Mouse (Mus musculus): ENCODE results near the gene Dhrs3.

Gene Dhrs3

DNA sequence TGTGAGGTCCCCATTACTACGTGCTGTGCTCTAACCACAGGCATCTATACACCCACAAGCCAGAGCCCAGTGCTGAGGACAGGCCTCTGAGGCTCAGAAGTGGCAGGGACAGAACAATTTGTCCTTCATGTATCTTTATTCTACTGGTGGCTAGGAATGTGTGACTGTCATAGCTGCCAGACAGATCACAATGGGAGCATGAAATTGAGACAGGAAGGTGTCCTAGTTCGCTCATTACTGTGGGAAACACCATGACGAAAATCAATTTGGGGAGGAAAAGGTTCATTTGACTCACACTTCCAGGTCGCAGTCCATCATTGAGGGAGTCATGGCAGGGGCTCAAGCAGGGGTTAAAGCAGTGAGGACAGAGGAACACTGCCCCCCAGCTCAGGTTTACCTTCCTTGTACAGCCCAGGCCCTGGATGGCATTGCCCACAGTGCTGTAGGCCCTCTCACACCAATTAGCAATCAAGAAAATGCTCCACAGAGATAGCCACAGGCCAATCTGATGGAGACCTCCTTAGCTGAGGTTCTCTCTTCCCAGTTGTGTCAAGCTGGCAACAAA, 47.3 kb downstream of the Dhrs3 start:
- no peak for DNase-seq (ENCODE audit: low spot score in 2 of 2)

DNA sequence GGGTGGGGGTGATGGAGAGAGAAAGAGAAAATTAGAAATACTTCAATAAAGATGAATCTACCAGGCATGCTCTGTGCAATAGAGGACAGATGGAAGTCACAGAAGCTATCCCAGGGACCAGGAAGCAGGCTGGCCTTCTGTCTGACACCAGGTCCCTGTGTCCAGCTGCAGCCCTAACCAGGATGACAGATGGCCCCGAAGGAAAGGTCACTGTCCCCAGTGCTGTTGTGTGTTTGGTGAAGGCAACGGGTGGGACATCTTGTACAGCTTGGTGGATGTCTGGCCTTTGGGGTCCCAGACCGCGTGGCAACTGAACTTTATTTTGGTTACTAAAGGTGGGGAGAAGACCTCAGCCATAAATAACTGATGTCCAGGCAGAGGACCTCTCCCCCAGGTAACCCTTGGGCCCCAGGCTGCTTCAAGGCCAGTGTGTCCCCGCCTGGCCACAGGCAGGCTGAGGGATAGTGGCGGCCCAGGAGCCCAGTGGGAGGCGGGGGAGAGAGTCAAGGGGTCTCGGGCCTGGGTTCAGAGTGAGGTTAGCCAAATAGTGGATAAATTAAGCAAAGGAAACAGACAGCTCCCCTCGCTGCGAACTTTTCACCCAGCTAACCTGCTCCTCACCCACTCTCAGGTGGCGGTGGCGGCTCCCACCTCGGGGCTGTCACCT, 48.3 kb downstream of the Dhrs3 start:
- no peak for DNase-seq (ENCODE audit: low spot score in 2 of 2)

DNA sequence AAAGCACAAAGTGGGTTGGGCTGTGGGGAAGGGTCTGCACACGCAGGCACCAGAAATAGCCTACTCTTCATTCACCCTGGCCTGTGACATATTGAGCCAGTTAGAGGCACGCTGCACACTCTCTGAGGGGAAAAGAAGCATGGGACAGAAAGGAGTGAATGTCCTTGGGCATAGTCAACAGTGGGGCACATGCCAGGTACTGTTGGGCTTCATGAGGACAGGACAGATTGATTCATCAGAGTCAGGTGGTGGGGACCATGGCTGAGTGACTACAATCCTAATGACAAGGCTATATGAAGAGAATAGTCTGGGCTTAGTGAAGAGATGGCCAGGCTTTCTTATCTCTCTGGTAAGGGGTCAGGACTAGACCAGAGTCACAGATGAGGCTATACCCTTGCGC, 49.8 kb downstream of the Dhrs3 start:
- DNase-seq (ENCODE audit: low spot score in 2 of 2): no peak

DNA sequence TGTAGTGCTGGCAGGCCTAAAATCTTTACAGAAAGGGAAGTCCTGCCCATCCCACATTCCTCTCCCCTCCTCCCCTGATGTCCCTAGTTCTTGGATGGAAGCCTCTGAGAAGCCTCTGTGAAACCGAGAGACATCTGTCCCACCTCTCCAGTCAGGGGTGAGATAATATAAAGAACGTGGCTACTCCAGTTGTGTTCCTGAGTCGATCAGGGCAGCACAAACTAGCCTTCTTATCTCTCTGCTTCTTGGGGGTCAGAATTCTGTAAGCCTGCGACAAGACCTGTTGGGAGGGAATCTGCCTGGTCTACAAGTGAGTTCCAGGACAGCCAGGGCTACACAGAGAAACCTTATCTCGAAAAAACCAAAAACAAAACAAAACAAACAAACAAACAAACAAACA, 50.6 kb downstream of the Dhrs3 start:
- no peak for DNase-seq (ENCODE audit: low spot score in 2 of 2)

DNA sequence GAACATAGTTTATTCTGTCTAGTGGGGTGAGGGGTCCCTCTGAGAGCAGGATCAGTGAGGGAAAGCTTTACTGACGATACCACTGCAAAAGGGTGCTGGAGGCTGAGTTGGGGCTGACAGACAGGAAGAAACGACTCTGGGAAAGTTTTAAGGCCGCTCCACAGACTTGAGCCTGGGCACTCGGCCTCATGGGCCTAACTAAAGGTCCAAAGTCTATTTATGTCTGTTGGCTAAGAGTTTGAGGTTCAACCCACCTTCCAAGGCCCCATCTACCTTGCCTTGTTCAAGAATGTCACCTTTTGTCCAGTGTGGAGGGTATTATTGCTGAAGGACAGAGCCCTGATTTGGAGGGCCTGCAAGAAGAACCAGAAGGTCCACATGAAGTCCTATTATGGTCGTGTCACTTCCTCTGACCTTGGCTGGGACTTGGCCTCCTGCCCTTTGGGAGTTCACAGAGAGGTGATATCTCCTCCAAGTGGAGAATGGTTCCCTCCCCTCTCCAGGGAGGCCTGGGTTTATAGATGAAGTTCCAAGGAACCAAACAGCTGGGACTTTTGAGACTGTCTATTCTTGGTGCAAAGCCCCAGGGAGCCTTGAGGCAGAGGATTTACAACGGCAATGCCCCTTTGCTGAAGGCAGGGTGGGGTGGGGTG, 55.2 kb downstream of the Dhrs3 start:
- DNase-seq (ENCODE audit: low spot score in 2 of 2): no peak

DNA sequence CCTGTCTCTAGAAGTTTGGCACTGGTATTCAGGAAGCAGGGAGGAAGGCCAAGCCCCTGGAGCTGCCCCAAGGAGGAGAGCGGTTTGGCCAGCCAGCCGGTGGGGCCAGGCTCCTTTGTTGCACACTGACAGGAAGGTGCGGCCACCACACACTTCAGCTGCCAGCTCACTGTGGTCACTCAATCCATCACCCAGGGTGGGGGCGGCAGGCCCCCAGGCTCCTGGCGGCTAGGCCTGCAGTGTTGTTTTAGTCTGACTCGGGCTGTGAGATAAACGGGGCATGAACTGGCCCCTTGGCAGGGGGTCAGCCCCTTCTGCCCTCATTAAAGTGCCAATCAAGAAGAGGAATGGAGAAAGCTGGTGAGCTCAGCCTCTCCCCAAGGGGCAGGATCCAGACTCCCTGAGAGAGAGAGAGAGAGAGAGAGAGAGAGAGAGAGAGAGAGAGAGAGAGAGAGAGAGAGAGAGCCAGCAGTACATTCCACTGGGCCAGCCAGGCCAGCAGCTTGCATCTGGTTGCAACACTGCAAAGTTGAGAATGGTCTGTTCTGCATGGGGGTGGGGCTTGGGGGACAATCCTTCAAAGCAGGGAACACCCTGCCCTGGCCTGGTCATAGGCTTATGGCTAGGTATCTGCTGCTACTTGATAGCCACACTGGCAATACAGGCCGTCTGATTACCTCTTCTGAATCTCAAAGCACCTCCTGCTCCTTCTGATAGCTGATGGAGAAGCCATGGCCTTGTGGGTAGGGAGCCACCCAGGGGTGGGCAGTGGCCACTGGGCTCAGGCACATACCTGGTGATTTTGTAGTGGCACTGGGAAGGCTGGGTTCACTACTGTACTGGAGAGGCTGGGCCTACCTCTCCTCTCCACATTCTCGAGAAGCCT, 57.1 kb downstream of the Dhrs3 start:
- no peak for DNase-seq (ENCODE audit: low spot score in 2 of 2)

DNA sequence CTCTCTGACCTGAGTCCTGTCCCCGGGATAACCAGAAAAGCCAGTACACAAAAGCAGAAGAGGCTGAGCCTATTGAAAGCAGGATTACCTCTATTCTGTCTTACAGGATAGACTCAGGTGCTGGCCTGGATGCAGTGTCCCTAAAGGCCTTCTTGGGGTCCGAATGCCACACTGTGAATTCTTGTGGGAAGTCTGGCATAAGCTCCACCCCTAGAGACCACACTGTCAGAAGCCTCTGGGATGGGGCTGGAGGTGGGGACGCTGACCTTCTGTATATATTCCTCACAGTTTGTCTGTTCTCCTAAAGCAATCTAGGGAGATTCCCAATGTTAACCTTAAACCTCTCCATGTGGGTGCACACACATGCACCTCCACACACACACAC, 57.7 kb downstream of the Dhrs3 start:
- no peak for DNase-seq (ENCODE audit: low spot score in 2 of 2)

DNA sequence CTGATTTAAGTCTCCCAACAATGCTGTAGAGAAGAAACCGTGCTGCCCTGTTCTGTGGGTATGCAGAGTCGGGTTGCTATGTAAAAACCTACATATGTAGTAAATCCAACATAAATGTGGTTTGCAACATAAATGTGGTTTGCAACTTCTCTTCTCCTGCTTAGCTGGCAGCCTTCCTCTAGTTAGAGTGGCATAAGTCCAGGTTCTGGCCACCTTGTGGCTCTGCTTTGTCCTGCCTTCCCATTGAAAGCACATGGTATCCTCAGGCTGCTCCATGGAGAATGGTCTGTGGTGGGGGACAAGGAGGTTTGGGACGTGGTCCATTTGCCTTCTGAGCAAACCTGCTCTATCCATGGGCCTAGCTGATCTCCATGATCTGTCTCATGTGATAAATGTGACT, 58.3 kb downstream of the Dhrs3 start:
- DNase-seq (ENCODE audit: low spot score in 2 of 2): no peak

DNA sequence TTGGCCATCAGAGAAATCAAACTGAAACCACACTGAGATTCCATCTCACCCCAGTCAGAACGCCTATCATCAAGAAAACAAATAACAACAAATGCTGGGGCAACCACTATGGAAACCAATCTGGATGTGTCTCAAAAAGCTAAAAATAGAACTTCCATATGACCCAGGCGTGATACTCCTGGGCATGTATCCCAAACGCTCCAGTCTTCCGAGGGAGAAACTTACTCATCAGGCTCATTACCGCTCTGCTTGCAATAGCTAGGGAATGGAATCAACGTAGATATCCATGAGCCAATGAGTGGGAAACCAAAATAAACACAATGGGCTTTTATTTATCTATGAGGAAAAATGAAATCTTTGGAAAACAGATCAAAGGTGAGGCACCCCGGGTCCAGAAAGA, 59.2 kb downstream of the Dhrs3 start:
- DNase-seq (ENCODE audit: low spot score in 2 of 2): no peak

DNA sequence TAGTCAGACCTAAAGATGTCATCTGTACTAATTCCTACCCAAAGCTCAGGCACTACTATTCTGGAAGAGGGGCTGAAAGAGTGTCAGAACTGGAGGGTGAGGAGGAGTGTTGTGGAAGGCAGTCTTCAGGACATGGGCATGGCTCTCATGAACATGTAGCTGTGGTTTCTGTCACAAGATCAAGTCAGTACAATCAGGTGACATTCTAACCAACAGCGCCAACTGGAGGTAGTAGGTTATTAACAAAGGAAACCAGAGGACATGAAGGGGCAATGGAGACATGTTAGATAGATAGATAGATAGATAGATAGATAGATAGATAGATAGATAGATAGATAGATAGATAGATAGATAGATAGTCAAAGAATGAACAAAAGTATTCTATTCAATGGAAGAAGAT, 60.8 kb downstream of the Dhrs3 start:
- no peak for DNase-seq (ENCODE audit: low spot score in 2 of 2)

DNA sequence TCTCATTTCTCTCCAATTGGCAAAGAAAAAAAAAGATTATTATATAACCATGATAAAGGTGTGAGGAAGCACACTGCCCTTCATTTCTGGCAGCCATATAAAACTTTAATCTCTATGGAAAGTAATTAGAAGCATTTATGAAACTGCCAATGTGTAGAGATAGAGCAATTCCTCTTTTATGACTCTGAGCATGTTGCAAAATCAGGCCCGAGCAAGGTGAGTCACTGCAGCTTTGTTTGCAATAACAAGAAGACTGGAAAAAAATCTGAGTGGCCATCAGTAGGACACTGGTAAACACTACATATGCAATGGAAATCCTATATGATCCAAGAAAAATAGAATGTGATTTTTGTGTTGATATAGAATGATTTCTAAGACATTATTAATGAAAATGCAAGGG, 63.2 kb downstream of the Dhrs3 start:
- no peak for DNase-seq (ENCODE audit: low spot score in 2 of 2)

DNA sequence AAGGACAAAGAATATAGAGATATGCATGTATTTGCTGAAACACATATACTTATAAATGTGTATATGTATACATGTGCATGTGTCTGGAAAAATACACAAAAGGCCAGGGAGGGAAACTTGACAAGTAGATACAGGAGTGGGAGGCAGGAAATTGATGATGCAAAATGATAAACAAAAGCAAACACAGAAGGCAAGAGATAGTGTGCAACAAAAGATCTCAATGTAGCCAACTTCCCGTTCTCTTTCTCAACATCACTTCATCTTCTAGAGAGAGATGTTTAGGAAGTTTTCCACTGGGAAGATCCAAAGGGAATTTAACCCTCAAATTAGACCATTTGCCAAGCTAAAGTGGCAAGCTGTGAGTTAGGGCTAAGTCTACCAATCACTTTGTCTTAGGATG, 63.7 kb downstream of the Dhrs3 start:
- no peak for DNase-seq (ENCODE audit: low spot score in 2 of 2)

DNA sequence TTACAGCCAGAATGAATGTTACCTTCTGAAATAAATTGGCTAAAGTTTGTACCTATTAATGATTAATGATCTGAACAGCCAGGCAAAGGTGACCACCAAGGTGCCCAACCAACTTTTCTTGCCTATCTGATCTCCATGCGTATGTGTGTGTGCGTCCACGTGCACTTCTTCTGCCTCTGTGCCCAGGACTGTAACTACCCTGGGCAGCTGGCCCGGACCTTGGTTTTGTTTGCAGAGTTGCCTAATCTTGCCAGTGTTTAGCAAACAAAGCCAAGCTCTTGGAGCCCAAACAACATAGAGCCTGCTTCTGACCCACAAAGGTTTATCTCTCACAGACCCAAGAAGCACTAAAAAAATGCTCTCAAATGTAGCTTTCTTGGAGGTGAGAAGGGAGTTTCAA, 64.6 kb downstream of the Dhrs3 start:
- no peak for DNase-seq (ENCODE audit: low spot score in 2 of 2)

DNA sequence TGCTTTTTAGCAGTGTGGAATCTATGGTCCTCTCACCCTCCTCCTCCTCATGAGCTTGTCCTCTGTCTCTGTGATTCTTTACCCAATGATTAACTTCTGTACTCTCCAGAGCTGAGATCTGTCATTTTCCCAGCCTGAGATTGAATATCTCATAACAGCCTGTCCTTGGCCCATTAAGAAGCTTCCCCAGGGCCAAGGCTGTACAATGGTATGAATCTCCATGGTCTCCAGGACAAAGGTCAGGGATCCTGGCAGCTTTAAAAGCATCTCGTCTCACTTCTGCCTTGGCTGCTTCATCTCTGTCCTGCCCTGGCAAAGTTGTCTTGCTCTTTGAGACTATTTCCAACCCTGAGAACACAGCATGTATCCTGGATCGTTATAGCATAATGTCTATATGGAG, 65.1 kb downstream of the Dhrs3 start:
- no peak for DNase-seq (ENCODE audit: low spot score in 2 of 2)

DNA sequence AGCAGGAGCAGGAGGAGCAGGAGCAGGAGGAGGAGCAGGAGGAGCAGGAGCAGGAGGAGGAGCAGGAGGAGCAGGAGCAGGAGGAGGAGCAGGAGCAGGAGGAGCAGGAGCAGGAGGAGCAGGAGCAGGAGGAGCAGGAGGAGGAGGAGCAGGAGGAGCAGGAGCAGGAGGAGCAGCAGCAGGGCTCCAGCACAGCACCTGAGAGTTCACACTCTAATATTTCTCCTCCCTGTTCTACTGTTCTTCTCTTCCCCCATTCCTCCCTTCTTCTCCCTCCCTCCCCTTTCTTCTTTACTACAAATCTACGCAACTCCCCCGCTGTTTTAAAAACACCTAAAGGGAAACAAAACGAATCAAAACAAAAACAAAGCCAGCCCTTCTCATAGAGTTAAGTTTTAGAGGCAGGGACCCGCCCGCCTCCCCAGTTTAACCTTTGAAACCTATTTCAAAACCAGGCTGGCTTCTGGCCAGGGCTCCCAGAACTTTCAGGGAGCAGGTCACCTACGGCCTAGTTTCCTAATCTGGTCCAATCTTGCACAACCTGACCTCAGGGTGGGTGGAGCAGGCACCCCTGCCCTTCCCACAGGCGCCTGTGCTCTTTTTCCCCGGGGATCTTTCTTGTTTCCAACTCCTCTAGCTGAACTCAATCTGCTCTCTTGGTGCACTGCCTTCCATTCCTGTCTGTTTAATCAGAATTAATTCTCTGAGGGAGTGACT, 67.7 kb downstream of the Dhrs3 start:
- no peak for DNase-seq (ENCODE audit: low spot score in 2 of 2)

DNA sequence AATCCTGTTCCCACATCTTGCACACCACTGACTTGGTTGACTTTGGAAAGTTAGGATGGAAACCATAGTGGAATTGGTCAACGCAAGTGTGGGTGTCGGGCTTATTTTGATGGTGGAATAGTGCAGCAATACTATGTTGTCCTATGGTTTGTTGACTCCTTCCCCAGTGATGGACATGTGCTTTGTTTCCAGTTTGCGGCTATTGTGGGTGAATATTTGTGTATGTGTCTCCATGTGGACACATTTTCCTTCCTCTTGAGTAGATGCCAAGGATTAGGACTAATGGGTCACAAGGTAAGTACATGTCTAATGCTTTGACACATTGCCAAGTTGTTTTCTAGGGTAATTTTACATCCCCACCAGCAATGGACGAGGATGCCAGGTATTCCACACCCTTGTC, 68.6 kb downstream of the Dhrs3 start:
- DNase-seq (ENCODE audit: low spot score in 2 of 2): no peak

DNA sequence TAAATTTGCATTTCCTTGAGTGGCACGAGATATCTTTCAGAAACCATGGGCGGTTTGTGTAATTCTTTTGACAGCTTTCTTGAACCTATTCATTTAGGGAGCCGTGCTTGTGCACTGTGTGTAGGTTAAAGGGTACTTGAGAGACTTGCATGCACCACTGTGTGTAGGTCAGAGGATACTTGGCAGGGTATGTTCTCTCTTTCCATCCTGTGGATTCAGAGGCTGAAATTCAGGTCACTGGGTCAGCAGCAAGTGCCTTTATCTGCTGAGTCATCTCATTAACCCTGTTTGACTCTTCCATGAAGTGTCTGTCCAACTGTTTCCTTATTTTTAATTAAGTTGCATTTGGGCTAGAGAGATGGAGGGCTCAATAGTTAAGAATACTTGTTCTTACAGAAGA, 69.1 kb downstream of the Dhrs3 start:
- no peak for DNase-seq (ENCODE audit: low spot score in 2 of 2)

DNA sequence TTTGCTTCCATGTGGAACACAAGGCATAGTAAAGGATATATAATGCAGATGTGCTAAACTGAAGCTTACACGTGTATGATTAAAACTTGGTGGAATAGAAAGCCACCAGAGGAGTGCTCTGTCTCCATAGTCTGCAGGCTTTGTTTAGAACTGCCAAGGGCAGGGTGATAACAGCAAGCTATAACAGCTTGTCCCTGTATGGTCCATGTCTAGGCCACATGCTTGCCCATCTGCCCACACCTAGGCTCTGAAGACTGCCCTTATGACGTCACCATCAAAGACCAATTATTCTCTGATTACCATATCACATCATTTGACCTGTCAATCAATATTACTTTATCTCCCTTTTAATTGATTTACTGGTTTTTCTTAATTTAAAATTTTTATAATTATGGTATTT, 72.6 kb downstream of the Dhrs3 start:
- DNase-seq (ENCODE audit: low spot score in 2 of 2): no peak

DNA sequence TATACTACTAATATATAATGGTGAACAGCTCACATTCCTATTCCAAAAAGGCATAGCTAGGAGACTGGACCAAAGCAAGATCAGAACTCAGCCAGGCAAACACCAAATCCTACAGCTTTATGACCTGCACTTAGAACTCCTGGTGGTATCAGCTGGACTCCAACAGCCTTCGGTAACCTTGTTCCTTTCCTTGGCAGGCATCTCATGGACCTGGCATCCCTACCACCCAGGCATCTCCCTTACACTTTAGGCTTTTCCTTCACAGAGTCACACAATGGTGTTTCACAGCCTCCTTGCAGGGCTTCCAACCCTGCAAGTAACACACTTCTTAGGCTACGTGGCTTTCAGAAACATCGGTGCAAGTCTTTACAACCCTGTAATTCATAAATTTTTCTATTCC, 75.7 kb downstream of the Dhrs3 start:
- no peak for DNase-seq (ENCODE audit: low spot score in 2 of 2)

DNA sequence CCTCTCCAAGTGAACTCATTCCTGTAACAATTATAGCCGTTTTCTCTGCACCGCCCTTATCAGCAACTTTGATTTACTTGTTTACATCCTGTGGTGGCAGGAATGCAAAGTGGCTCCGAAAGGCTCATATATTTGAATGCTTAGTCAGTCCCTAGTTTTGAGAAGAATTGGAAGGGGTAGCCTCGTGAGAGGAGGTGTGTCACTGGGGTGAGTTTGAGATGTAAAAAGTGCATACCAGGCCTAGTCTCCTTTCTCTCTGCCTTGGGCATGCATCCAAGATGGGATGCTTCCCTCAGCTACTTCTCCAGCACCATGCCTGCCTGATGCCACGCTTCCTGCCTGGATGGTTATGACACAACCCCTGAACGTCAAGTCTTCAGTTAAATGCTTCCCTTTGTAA, 76.4 kb downstream of the Dhrs3 start:
- DNase-seq (ENCODE audit: low spot score in 2 of 2): no peak

DNA sequence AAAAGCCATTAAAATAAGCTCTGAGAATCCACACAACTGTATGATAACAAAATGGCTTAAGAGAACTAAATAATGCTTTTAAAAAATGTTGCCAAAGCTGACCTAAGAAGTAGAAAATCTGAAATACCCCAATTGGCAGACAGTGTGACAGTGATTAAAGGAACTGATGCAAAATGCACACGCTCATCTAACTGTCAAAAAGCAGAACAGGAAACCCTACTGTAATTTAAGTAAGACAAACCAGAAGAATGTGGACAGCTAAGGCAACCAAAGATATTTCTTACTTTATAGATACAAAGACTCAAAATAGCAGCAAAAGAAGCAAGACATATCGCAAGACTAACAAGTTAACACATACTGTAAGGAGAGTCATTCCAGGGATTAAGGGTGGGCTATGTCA, 78.4 kb downstream of the Dhrs3 start:
- DNase-seq (ENCODE audit: low spot score in 2 of 2): no peak

Data from thymus, postnatal 10 days (tissue).